Mouse (Mus musculus): ENCODE measurements at regions not wholly inside any gene's neighbourhood (a gene's known extent, or its start where the extent isn't known, plus 50 kb on each side); places are given as distances from the start of the nearest gene placed in this dataset.
"Not testable (repeated sequence)": the region's sequence is repeated elsewhere in the genome, so short reads cannot be mapped to it uniquely, and the experiment has no call there.

GRCm38 (mm10) chr12:46215328-46215727 lies 603.4 kb downstream of the Nova1 start:
- H3K4me2 ChIP-seq (ENCODE audit: low read length); ATAC-seq (replicated peaks; ENCODE audit: low FRiP score, low TSS enrichment, low read depth); H3K27me3 ChIP-seq (replicated peaks; ENCODE audit: control insufficient read depth, insufficient read depth, low read length); H3K36me3 ChIP-seq (ENCODE audit: control insufficient read depth, insufficient read depth, low read length); H3K9me3 ChIP-seq (ENCODE audit: control insufficient read depth, low read length); H3K4me3 ChIP-seq (ENCODE audit: low read depth, low read length); H3K9ac ChIP-seq (ENCODE audit: low read length); H3K27ac ChIP-seq (ENCODE audit: low read depth); H3K4me1 ChIP-seq (replicated peaks; ENCODE audit: control insufficient read depth, insufficient read depth, low read length); DNase-seq (ENCODE audit: low spot score): not testable (repeated sequence)
- 57% methylated on average over 1 of the region's 1 CpGs for WGBS

- no peak overlapping the region for H3K4me2 ChIP-seq (ENCODE audit: low read length)
- H3K27me3 ChIP-seq (replicated peaks; ENCODE audit: control insufficient read depth, insufficient read depth, low read length), result no peaks in the 10 kb centered on the region
- H3K4me3 ChIP-seq (ENCODE audit: low read depth, low read length), result no peak overlapping the region
- no peak overlapping the region for H3K9ac ChIP-seq (ENCODE audit: low read length)
- ATAC-seq (replicated peaks; ENCODE audit: low FRiP score, low TSS enrichment, low read depth), result no peak
- DNase-seq (ENCODE audit: low spot score), result no peak
- no peaks in the 10 kb centered on the region for H3K36me3 ChIP-seq (ENCODE audit: control insufficient read depth, insufficient read depth, low read length)
- H3K9me3 ChIP-seq (ENCODE audit: control insufficient read depth, low read length), result no peaks in the 10 kb centered on the region
- no peak overlapping the region for H3K27ac ChIP-seq (ENCODE audit: low read depth)
- no peaks in the 10 kb centered on the region for H3K4me1 ChIP-seq (replicated peaks; ENCODE audit: control insufficient read depth, insufficient read depth, low read length)
Observed at GRCm38 (mm10) chr12:46199076-46199475, 619.7 kb downstream of the Nova1 start.

GRCm38 (mm10) chr12:46197482-46198101 lies 621.1 kb downstream of the Nova1 start:
- no peak overlapping the region for H3K4me2 ChIP-seq (ENCODE audit: low read length)
- DNase-seq (ENCODE audit: low spot score), result no peak
- no peaks in the 10 kb centered on the region for H3K27me3 ChIP-seq (replicated peaks; ENCODE audit: control insufficient read depth, insufficient read depth, low read length)
- H3K9ac ChIP-seq (ENCODE audit: low read length), result no peak overlapping the region
- H3K9me3 ChIP-seq (ENCODE audit: control insufficient read depth, low read length), result no peaks in the 10 kb centered on the region
- no peaks in the 10 kb centered on the region for H3K4me1 ChIP-seq (replicated peaks; ENCODE audit: control insufficient read depth, insufficient read depth, low read length)
- no peak overlapping the region for H3K4me3 ChIP-seq (ENCODE audit: low read depth, low read length)
- 28% methylated on average over 2 of the region's 2 CpGs for WGBS
- H3K27ac ChIP-seq (ENCODE audit: low read depth), result no peak overlapping the region
- H3K36me3 ChIP-seq (ENCODE audit: control insufficient read depth, insufficient read depth, low read length), result no peaks in the 10 kb centered on the region
- no peak for ATAC-seq (replicated peaks; ENCODE audit: low FRiP score, low TSS enrichment, low read depth)

GRCm38 (mm10) chr12:46194173-46194572 lies 624.6 kb downstream of the Nova1 start:
- no peak for DNase-seq (ENCODE audit: low spot score)
- Histone ChIP-seq H3K36me3 (ENCODE audit: control insufficient read depth, insufficient read depth, low read length) (no peaks in the 10 kb centered on the region), H3K4me1 (replicated peaks; ENCODE audit: control insufficient read depth, insufficient read depth, low read length) (no peaks in the 10 kb centered on the region), H3K9me3 (ENCODE audit: control insufficient read depth, low read length) (no peaks in the 10 kb centered on the region), H3K9ac (ENCODE audit: low read length) (no peak overlapping the region), H3K27me3 (replicated peaks; ENCODE audit: control insufficient read depth, insufficient read depth, low read length) (no peaks in the 10 kb centered on the region), H3K4me2 (ENCODE audit: low read length) (no peak overlapping the region), H3K27ac (ENCODE audit: low read depth) (no peak overlapping the region), H3K4me3 (ENCODE audit: low read depth, low read length) (no peak overlapping the region)
- 100% methylated on average over 1 of the region's 1 CpGs for WGBS
- no peak for ATAC-seq (replicated peaks; ENCODE audit: low FRiP score, low TSS enrichment, low read depth)

All from intestine, embryonic 14.5 days (tissue).